Mouse (Mus musculus) urinary bladder, postnatal 25 days (tissue): ENCODE results near the gene Hmg20b.

Experiments used
- DNase-seq: peaks from one replicate; pipeline ENCODE4 v3.0.0; 2022; ENCODE audit warnings: low spot score

Hmg20b gene

GRCm38 (mm10) chr10:81304597-81305238 is 45.6 kb downstream of the Hmg20b start:
- DNase-seq = no peak

- DNase-seq = no peak
Measured at GRCm38 (mm10) chr10:81303761-81304160, 46.5 kb downstream of the Hmg20b start.

- DNase-seq = no peak
Measured at GRCm38 (mm10) chr10:81303258-81303657, 47.0 kb downstream of the Hmg20b start.

GRCm38 (mm10) chr10:81302781-81303218 is 47.5 kb downstream of the Hmg20b start:
- no peak for DNase-seq

- no peak for DNase-seq
Measured at GRCm38 (mm10) chr10:81302288-81302687, 48.0 kb downstream of the Hmg20b start.

- no peak for DNase-seq
Measured at GRCm38 (mm10) chr10:81301321-81301720, 49.0 kb downstream of the Hmg20b start.

GRCm38 (mm10) chr10:81300352-81300907 is 49.9 kb downstream of the Hmg20b start:
- DNase-seq = no peak

GRCm38 (mm10) chr10:81299585-81300351 is 50.5 kb downstream of the Hmg20b start:
- no peak for DNase-seq

GRCm38 (mm10) chr10:81298369-81299100 is 51.7 kb downstream of the Hmg20b start:
- no peak for DNase-seq

GRCm38 (mm10) chr10:81297845-81298244 is 52.4 kb downstream of the Hmg20b start:
- DNase-seq = no peak

- DNase-seq = no peak
Measured at GRCm38 (mm10) chr10:81297246-81297645, 53.0 kb downstream of the Hmg20b start.
